Mouse (Mus musculus): ENCODE results near the gene Cnst. TPM values are rescaled to one million over a fixed set of nuclear protein-coding genes. Genes with fewer than 3 reads are reported as not detected.

Cnst gene
- polyA plus RNA-seq, 1 experiment from 2014 or later: 19.9 TPM

GRCm38 (mm10) chr1:179604526-179604925 lies 58.4 kb downstream of the Cnst start:
- H3K4me2 ChIP-seq: no peak overlapping the region
- H3K9ac ChIP-seq (replicated peaks): no peak overlapping the region
- H3K9me3 ChIP-seq: no peaks in the 10 kb centered on the region
- no peaks in the 10 kb centered on the region for H3K4me1 ChIP-seq (replicated peaks)
- H3K36me3 ChIP-seq: peaks cover 3% of the 10 kb centered on the region; the same call in 1 of the 2 replicates
- WGBS: 57% methylated on average over 3 of the region's 3 CpGs
- no peak for ATAC-seq (ENCODE audit: insufficient number of reproducible peaks, insufficient read depth, low FRiP score, low TSS enrichment, low read depth)
- H3K27ac ChIP-seq: no peak overlapping the region
- no peak overlapping the region for H3K4me3 ChIP-seq (replicated peaks)
- no peaks in the 10 kb centered on the region for H3K27me3 ChIP-seq

- Histone ChIP-seq H3K4me1 (replicated peaks) (no peaks in the 10 kb centered on the region), H3K36me3 (peaks cover 17% of the 10 kb centered on the region), H3K27ac (no peak overlapping the region), H3K4me2 (no peak overlapping the region), H3K9ac (replicated peaks) (0 out of 2 replicates have a peak overlapping the region, but pooled peaks have one; percentile 4), H3K4me3 (replicated peaks) (no peak overlapping the region), H3K9me3 (no peaks in the 10 kb centered on the region), H3K27me3 (no peaks in the 10 kb centered on the region)
- 79% methylated on average over 9 of the region's 9 CpGs for WGBS
- ATAC-seq (ENCODE audit: insufficient number of reproducible peaks, insufficient read depth, low FRiP score, low TSS enrichment, low read depth): no peak
These were observed 60.0 kb downstream of the Cnst start for GRCm38 (mm10) chr1:179606004-179606723.

- no peak for ATAC-seq (ENCODE audit: insufficient number of reproducible peaks, insufficient read depth, low FRiP score, low TSS enrichment, low read depth)
- no peak overlapping the region for H3K27ac ChIP-seq
- no peak overlapping the region for H3K4me3 ChIP-seq (replicated peaks)
- peaks cover 15% of the 10 kb centered on the region for H3K4me1 ChIP-seq (replicated peaks)
- 87% methylated on average over 8 of the region's 8 CpGs for WGBS
- H3K4me2 ChIP-seq: no peak overlapping the region
- no peak overlapping the region for H3K9ac ChIP-seq (replicated peaks)
- no peaks in the 10 kb centered on the region for H3K9me3 ChIP-seq
- no peaks in the 10 kb centered on the region for H3K27me3 ChIP-seq
- peaks cover 19% of the 10 kb centered on the region for H3K36me3 ChIP-seq
These were observed 62.4 kb downstream of the Cnst start for GRCm38 (mm10) chr1:179608521-179608920.

GRCm38 (mm10) chr1:179609724-179610505 lies 63.7 kb downstream of the Cnst start:
- ATAC-seq (ENCODE audit: insufficient number of reproducible peaks, insufficient read depth, low FRiP score, low TSS enrichment, low read depth): no peak; the same call in 1 of the 2 replicates
- no peak overlapping the region for H3K27ac ChIP-seq
- H3K27me3 ChIP-seq: no peaks in the 10 kb centered on the region
- H3K4me3 ChIP-seq (replicated peaks): no peak overlapping the region
- peaks cover 15% of the 10 kb centered on the region for H3K4me1 ChIP-seq (replicated peaks)
- H3K4me2 ChIP-seq: no peak overlapping the region
- peaks cover 22% of the 10 kb centered on the region for H3K36me3 ChIP-seq
- 60% methylated on average over 26 of the region's 26 CpGs for WGBS
- H3K9me3 ChIP-seq: no peaks in the 10 kb centered on the region
- no peak overlapping the region for H3K9ac ChIP-seq (replicated peaks)

GRCm38 (mm10) chr1:179611182-179611581 lies 65.0 kb downstream of the Cnst start:
- Histone ChIP-seq H3K4me2 (no peak overlapping the region), H3K9ac (replicated peaks) (no peak overlapping the region), H3K36me3 (peaks cover 23% of the 10 kb centered on the region), H3K27ac (no peak overlapping the region), H3K27me3 (no peaks in the 10 kb centered on the region), H3K4me1 (replicated peaks) (peaks cover 15% of the 10 kb centered on the region), H3K4me3 (replicated peaks) (no peak overlapping the region), H3K9me3 (no peaks in the 10 kb centered on the region)
- no peak for ATAC-seq (ENCODE audit: insufficient number of reproducible peaks, insufficient read depth, low FRiP score, low TSS enrichment, low read depth)
- 55% methylated on average over 5 of the region's 5 CpGs for WGBS

GRCm38 (mm10) chr1:179612418-179612817 lies 66.2 kb downstream of the Cnst start:
- no peak for ATAC-seq (ENCODE audit: insufficient number of reproducible peaks, insufficient read depth, low FRiP score, low TSS enrichment, low read depth)
- H3K4me3 ChIP-seq (replicated peaks): no peak overlapping the region
- H3K4me1 ChIP-seq (replicated peaks): peaks cover 15% of the 10 kb centered on the region
- H3K9ac ChIP-seq (replicated peaks): no peak overlapping the region
- no peak overlapping the region; the same call in 1 of the 2 replicates for H3K27ac ChIP-seq
- H3K36me3 ChIP-seq: peaks cover 23% of the 10 kb centered on the region
- no peaks in the 10 kb centered on the region for H3K27me3 ChIP-seq
- WGBS: 58% methylated on average over 6 of the region's 6 CpGs
- H3K4me2 ChIP-seq: no peak overlapping the region
- H3K9me3 ChIP-seq: no peaks in the 10 kb centered on the region

GRCm38 (mm10) chr1:179612986-179613505 lies 66.9 kb downstream of the Cnst start:
- no peak overlapping the region for H3K4me2 ChIP-seq
- H3K9ac ChIP-seq (replicated peaks): no peak overlapping the region
- WGBS: 51% methylated on average over 9 of the region's 9 CpGs

GRCm38 (mm10) chr1:179617426-179617825 lies 71.3 kb downstream of the Cnst start:
- Histone ChIP-seq H3K9me3 (no peaks in the 10 kb centered on the region), H3K36me3 (peaks cover 10% of the 10 kb centered on the region; the same call in 1 of the 2 replicates), H3K4me2 (no peak overlapping the region), H3K27ac (no peak overlapping the region), H3K4me3 (replicated peaks) (no peak overlapping the region), H3K4me1 (replicated peaks) (peaks cover 9% of the 10 kb centered on the region; the same call in 1 of the 2 replicates), H3K9ac (replicated peaks) (no peak overlapping the region), H3K27me3 (no peaks in the 10 kb centered on the region)
- WGBS: 79% methylated on average over 7 of the region's 7 CpGs
- ATAC-seq (ENCODE audit: insufficient number of reproducible peaks, insufficient read depth, low FRiP score, low TSS enrichment, low read depth): no peak

More at GRCm38 (mm10) chr1:179612986-179613505, 66.9 kb downstream of the Cnst start:
- H3K4me1 ChIP-seq (replicated peaks): peaks cover 15% of the 10 kb centered on the region
- peaks cover 20% of the 10 kb centered on the region for H3K36me3 ChIP-seq
- H3K9me3 ChIP-seq: no peaks in the 10 kb centered on the region
- peak overlapping the region; percentile 68 for H3K27ac ChIP-seq
- ATAC-seq (ENCODE audit: insufficient number of reproducible peaks, insufficient read depth, low FRiP score, low TSS enrichment, low read depth): no peak
- no peaks in the 10 kb centered on the region for H3K27me3 ChIP-seq
- no peak overlapping the region for H3K4me3 ChIP-seq (replicated peaks)

GRCm38 (mm10) chr1:179622665-179623064 lies 76.5 kb downstream of the Cnst start:
- Histone ChIP-seq H3K4me3 (replicated peaks) (no peak overlapping the region), H3K36me3 (peaks cover 30% of the 10 kb centered on the region), H3K4me2 (no peak overlapping the region), H3K27me3 (no peaks in the 10 kb centered on the region), H3K9me3 (no peaks in the 10 kb centered on the region), H3K4me1 (replicated peaks) (peaks cover 5% of the 10 kb centered on the region; the same call in 1 of the 2 replicates), H3K27ac (no peak overlapping the region), H3K9ac (replicated peaks) (no peak overlapping the region)
- ATAC-seq (ENCODE audit: insufficient number of reproducible peaks, insufficient read depth, low FRiP score, low TSS enrichment, low read depth): no peak
- 95% methylated on average over 12 of the region's 12 CpGs for WGBS

GRCm38 (mm10) chr1:179623657-179624056 lies 77.5 kb downstream of the Cnst start:
- Histone ChIP-seq H3K4me3 (replicated peaks) (no peak overlapping the region), H3K9ac (replicated peaks) (no peak overlapping the region), H3K9me3 (no peaks in the 10 kb centered on the region), H3K27ac (no peak overlapping the region), H3K36me3 (peaks cover 30% of the 10 kb centered on the region), H3K27me3 (no peaks in the 10 kb centered on the region), H3K4me2 (no peak overlapping the region), H3K4me1 (replicated peaks) (peaks cover 12% of the 10 kb centered on the region)
- no peak for ATAC-seq (ENCODE audit: insufficient number of reproducible peaks, insufficient read depth, low FRiP score, low TSS enrichment, low read depth)
- WGBS: 59% methylated on average over 4 of the region's 4 CpGs

GRCm38 (mm10) chr1:179624354-179624753 lies 78.2 kb downstream of the Cnst start:
- no peaks in the 10 kb centered on the region for H3K9me3 ChIP-seq
- no peak for ATAC-seq (ENCODE audit: insufficient number of reproducible peaks, insufficient read depth, low FRiP score, low TSS enrichment, low read depth)
- 62% methylated on average over 4 of the region's 4 CpGs for WGBS

More at GRCm38 (mm10) chr1:179624354-179624753, 78.2 kb downstream of the Cnst start:
- Histone ChIP-seq H3K36me3 (peaks cover 25% of the 10 kb centered on the region), H3K4me3 (replicated peaks) (no peak overlapping the region), H3K9ac (replicated peaks) (no peak overlapping the region), H3K4me2 (no peak overlapping the region), H3K27ac (no peak overlapping the region), H3K4me1 (replicated peaks) (peaks cover 12% of the 10 kb centered on the region), H3K27me3 (no peaks in the 10 kb centered on the region)

Data from limb, embryonic 12.5 days (tissue).